Mouse (Mus musculus) kidney, postnatal 0 days (tissue): ENCODE measurements at regions not wholly inside any gene's neighbourhood (a gene's known extent, or its start where the extent isn't known, plus 50 kb on each side); places are given as distances from the start of the nearest gene placed in this dataset.

Experiments used
- ATAC-seq: fragments of 200-750 bp; cut with Nextera tagmentation; replicated peaks from 2 replicates; pipeline ENCODE4 v1.8.0; 2017; ENCODE audit warnings: low read depth, moderate number of reproducible peaks, moderate TSS enrichment, moderate library complexity; ENCODE audit not compliant: low FRiP score
- DNase-seq: peaks from one replicate; pipeline ENCODE4 v3.0.0-alpha.2; 2016; ENCODE audit warnings: low spot score
- H3K27ac ChIP-seq: fragments of 300-500 bp; sonication (generic); 2 replicates; pipeline ENCODE4 v1.5.1; 2014; ENCODE audit warnings: mild to moderate bottlenecking
- H3K27me3 ChIP-seq: fragments of 300-500 bp; sonication (generic); 2 replicates; pipeline ENCODE4 v1.6.1; 2014; ENCODE audit warnings: low read length, mixed read lengths; ENCODE audit not compliant: insufficient read depth
- H3K36me3 ChIP-seq: fragments of 300-500 bp; sonication (generic); 2 replicates; pipeline ENCODE4 v1.6.1; 2014; ENCODE audit warnings: low read length, mixed read lengths; ENCODE audit not compliant: insufficient read depth
- H3K4me1 ChIP-seq: fragments of 300-500 bp; sonication (generic); replicated peaks from 2 replicates; pipeline ENCODE4 v1.6.1; 2014; ENCODE audit warnings: antibody characterized with exemption, low read length, mixed read lengths; ENCODE audit not compliant: insufficient read depth
- H3K4me2 ChIP-seq: fragments of 300-500 bp; sonication (generic); 2 replicates; pipeline ENCODE4 v1.6.1; 2014; ENCODE audit warnings: mild to moderate bottlenecking, low read length, moderate library complexity, mixed read lengths
- H3K4me3 ChIP-seq: fragments of 300-500 bp; sonication (generic); replicated peaks from 2 replicates; pipeline ENCODE4 v1.5.1; 2014; ENCODE audit warnings: low read depth, low read length
- H3K9ac ChIP-seq: fragments of 300-500 bp; sonication (generic); 2 replicates; pipeline ENCODE4 v1.6.1; 2014; ENCODE audit warnings: low read depth, low read length
- H3K9me3 ChIP-seq: fragments of 300-500 bp; sonication (generic); replicated peaks from 2 replicates; pipeline ENCODE4 v1.6.1; 2016; ENCODE audit warnings: low read length, inconsistent platforms, mixed read lengths
- CTCF ChIP-seq: IDR thresholded peaks from 2 replicates; pipeline ENCODE4 v1.5.1; 2016; ENCODE audit warnings: antibody characterized with exemption, low read depth, mild to moderate bottlenecking, moderate library complexity
- WGBS: fragments of 180-500 bp; shearing (Covaris S2); extraction: QIAGEN DNeasy Blood & Tissue Kit; methylation state at CpG from one replicate; pipeline ENCODE4 v1.1.7; 2014; 5-methylcytosine and 5-hydroxymethylcytosine counted together

DNA sequence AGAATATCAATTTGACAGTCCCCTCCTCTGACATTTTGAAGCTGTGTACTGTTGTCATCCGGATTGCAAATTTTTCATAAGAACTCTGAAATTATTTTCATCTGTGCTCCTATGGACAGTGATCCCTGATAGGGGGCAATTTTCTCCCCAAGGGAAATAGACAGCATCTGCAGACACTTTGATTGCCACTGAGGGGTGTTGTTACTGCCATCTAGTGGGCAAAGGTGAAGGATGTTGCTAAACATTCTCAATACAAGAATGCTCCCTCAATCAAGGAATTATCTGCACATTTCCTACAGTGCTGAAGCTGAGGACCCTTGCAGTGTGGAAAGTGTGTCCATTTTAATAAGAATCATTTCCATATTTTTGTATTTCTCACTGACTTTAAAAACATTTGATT, 233.7 kb downstream of the Car8 start:
- 20% methylated on average over 1 of the region's 1 CpGs for WGBS
- H3K4me2 ChIP-seq, result no peak overlapping the region
- DNase-seq, result peak; percentile 66
- H3K36me3 ChIP-seq, result no peaks in the 10 kb centered on the region
- no peaks in the 10 kb centered on the region for H3K4me1 ChIP-seq
- 0 out of 2 replicates have a peak, but pooled peaks have one; percentile 10 for ATAC-seq
- no peak overlapping the region for H3K9ac ChIP-seq
- H3K27ac ChIP-seq, result no peak overlapping the region
- no peaks in the 10 kb centered on the region; the same call in 1 of the 2 replicates for H3K9me3 ChIP-seq
- no peaks in the 10 kb centered on the region for H3K27me3 ChIP-seq
- no peak overlapping the region for H3K4me3 ChIP-seq
- TF ChIP-seq CTCF, result peak; percentile 85

DNA sequence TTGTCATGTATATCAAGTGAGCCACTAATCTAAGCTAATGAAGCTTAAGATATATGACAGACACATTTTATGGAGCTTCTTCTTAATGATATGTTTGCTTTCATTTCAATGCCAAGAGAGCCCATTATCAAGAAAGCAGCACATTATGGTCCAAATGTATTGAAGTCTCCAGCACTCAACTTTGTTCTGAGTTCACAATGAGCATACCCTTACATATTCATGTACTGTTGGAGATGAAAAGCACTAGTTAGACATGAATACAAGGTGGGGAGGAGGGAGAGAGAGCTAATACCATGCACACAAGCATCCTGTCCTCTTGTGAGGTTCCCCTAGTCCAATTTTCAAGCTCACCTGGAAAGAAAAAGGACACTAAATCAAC, 241.3 kb downstream of the Car8 start:
- no peak overlapping the region for H3K27ac ChIP-seq
- H3K4me2 ChIP-seq, result no peak overlapping the region
- DNase-seq (no peak), ATAC-seq (no peak)
- no peak overlapping the region for H3K9ac ChIP-seq
- no peak overlapping the region for H3K4me3 ChIP-seq
- TF ChIP-seq CTCF, result no peak
- no peaks in the 10 kb centered on the region for H3K9me3 ChIP-seq
- H3K36me3 ChIP-seq, result no peaks in the 10 kb centered on the region
- no peaks in the 10 kb centered on the region for H3K4me1 ChIP-seq
- no peaks in the 10 kb centered on the region for H3K27me3 ChIP-seq

DNA sequence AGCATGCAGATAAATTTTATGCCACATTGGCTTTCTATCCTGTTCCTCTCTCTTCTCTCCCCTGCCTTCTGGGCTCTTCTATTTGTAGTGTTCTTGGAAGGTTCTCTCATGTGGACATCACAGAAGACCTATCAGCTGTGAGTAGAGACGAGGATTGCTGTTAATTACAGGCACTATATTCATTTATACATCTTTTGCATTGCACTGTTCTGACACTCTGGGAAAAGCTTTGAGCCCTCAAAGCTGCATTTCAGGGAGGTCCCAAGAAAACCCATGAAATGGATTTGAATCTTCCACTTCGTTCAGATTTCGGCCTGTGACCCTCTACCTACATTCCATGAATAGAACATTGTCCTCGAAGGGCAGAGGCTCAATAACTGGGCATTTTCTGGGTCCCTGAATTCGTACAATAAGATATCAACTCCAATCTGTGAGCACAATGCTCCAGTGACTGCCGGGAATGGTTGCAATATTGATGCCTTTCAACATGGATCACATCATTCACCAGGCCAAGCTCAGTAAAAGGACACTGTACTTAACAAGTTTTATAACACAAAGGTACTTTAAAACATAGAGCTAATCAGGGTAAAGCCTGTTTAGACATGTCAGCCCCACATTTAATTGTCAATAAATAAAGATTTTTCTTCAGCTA, 241.8 kb downstream of the Car8 start:
- no peaks in the 10 kb centered on the region for H3K36me3 ChIP-seq
- no peak for TF ChIP-seq CTCF
- no peak overlapping the region for H3K27ac ChIP-seq
- DNase-seq, result no peak
- H3K4me3 ChIP-seq, result no peak overlapping the region
- H3K27me3 ChIP-seq, result no peaks in the 10 kb centered on the region
- no peak overlapping the region for H3K4me2 ChIP-seq
- no peak for ATAC-seq
- no peaks in the 10 kb centered on the region for H3K4me1 ChIP-seq
- 83% methylated on average over 6 of the region's 6 CpGs for WGBS
- no peaks in the 10 kb centered on the region for H3K9me3 ChIP-seq
- no peak overlapping the region for H3K9ac ChIP-seq

DNA sequence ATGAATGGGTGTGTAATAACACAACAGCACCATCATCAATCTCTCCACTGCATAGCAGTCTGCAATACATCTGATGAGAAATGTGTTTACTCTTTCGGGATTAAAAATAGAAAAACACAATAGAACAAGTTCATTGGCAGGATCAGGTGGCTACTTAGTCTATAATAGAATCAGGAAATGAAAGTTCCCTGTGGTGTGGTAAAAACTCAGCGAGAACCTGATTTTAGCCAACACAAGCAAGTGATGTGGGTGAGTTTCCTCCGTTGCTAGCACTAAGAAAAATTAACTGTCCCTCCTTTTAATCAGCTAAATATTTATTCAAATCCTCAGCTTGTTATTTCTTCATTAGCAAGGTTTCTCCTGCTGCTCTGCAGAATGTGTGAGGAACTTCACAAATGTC, 245.9 kb downstream of the Car8 start:
- TF ChIP-seq CTCF, result no peak
- Histone ChIP-seq H3K9ac (no peak overlapping the region), H3K9me3 (no peaks in the 10 kb centered on the region), H3K27ac (no peak overlapping the region), H3K27me3 (no peaks in the 10 kb centered on the region), H3K4me1 (no peaks in the 10 kb centered on the region), H3K4me2 (no peak overlapping the region), H3K4me3 (no peak overlapping the region), H3K36me3 (no peaks in the 10 kb centered on the region)
- no peak for DNase-seq
- WGBS, result 56% methylated on average over 3 of the region's 3 CpGs
- ATAC-seq, result no peak

DNA sequence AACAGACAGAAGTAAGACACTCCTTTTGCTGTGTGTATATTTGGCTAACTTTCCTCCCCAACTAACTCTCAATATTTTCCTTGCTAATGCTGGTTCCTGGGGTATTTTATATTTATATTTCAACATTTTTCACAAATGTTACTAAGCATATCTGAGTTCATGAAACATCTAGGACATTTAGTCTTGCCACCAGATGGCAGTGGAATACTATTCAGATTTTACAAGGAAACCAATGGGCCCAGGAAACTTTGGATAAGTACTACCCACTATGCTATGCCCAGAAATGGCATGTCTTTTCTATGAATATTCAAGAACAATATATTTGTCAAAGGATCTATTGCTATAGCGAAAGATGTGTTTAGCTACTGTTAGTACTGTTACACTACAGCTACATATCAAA, 251.1 kb downstream of the Car8 start:
- 85% methylated on average over 1 of the region's 1 CpGs for WGBS
- Histone ChIP-seq H3K4me3 (no peak overlapping the region), H3K9me3 (no peaks in the 10 kb centered on the region)

DNA sequence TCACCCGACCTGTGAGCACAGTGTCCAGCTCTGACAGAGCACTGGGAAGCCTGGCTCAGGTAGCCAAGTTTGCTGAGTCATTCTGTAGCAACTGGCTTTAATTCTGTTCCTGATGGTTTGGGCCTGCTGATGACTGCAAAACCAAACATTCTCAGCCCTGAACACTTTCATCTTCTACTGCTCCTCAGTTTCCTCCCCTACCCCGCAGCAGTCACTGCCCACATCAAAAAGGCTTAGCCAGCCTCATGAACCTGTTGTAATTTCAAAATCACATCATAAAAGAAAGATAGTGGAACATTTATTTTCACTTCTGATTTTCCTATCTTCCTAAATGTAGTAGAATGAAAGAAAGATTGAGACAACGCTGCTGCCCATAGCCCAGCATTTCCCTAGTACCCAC, 251.5 kb downstream of the Car8 start:
- Histone ChIP-seq H3K27ac (no peak overlapping the region), H3K4me3 (no peak overlapping the region), H3K36me3 (no peaks in the 10 kb centered on the region), H3K4me1 (no peaks in the 10 kb centered on the region), H3K4me2 (no peak overlapping the region), H3K27me3 (no peaks in the 10 kb centered on the region), H3K9ac (no peak overlapping the region), H3K9me3 (no peaks in the 10 kb centered on the region)
- no peak for TF ChIP-seq CTCF
- no peak for ATAC-seq
- WGBS, result 80% methylated on average over 3 of the region's 3 CpGs
- DNase-seq, result no peak

More for the DNA sequence above, 251.1 kb downstream of the Car8 start:
- Histone ChIP-seq H3K36me3 (no peaks in the 10 kb centered on the region), H3K27me3 (no peaks in the 10 kb centered on the region), H3K9ac (no peak overlapping the region), H3K27ac (no peak overlapping the region), H3K4me2 (no peak overlapping the region), H3K4me1 (no peaks in the 10 kb centered on the region)
- ATAC-seq, result no peak
- DNase-seq, result peak; percentile 22
- TF ChIP-seq CTCF, result peak; percentile 69

DNA sequence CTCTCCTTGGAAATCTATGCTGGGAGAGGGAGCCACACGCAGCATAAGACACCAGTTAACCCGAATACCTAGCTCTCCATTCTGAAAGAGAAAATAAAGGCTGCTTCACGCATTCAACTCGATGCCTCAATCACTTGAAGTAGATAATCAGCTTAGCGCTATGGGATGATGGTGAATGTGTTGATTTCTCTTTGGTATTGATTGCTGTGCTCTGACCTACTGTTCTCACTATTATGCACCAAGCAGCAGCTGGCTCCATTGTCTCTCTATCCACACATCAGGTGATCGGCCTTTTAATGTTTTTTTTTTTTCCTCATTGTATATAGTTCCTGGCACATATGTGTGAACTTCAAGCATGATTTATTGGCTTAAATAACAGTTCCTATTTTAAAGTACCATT, 254.0 kb downstream of the Car8 start:
- Histone ChIP-seq H3K27me3 (no peaks in the 10 kb centered on the region), H3K27ac (no peak overlapping the region)

More for the DNA sequence above, 254.0 kb downstream of the Car8 start:
- Histone ChIP-seq H3K4me1 (no peaks in the 10 kb centered on the region), H3K9me3 (no peaks in the 10 kb centered on the region), H3K4me2 (no peak overlapping the region), H3K36me3 (no peaks in the 10 kb centered on the region), H3K4me3 (no peak overlapping the region), H3K9ac (no peak overlapping the region)
- TF ChIP-seq CTCF, result no peak
- no peak for ATAC-seq
- WGBS, result 82% methylated on average over 6 of the region's 6 CpGs
- DNase-seq, result no peak
